Mouse (Mus musculus): ENCODE data around the gene Ifitm6.
"Not testable (repeated sequence)": the region's sequence is repeated elsewhere in the genome, so short reads cannot be mapped to it uniquely, and the experiment has no call there.

Gene Ifitm6

GRCm38 (mm10) chr7:141008312-141008761, 9.4 kb downstream of the Ifitm6 start:
- DNase-seq: peak in 1 of 2 experiments; percentile 7

DNA sequence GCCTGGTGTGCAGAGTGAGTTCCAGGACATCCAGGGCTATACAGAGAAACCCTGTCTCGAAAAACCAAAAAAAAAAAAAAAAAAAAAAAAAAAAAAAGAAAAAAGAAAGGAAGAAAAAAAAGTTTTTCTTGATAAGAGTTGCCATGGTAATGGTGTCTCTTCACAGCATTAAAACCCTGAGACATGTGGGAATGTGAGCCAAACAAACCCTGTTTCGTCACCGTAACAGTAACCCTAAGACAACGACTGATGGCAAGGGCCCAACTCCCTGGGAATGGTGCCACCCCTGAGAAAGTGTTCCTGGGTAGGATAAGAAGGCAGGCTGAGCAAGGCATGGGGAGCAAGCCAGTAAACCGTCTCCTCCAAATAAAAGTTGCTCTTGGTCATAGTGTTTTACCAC, 10.8 kb downstream of the Ifitm6 start:
- DNase-seq: no peak

GRCm38 (mm10) chr7:141006446-141006845, 11.3 kb downstream of the Ifitm6 start:
- no peak for DNase-seq

DNA sequence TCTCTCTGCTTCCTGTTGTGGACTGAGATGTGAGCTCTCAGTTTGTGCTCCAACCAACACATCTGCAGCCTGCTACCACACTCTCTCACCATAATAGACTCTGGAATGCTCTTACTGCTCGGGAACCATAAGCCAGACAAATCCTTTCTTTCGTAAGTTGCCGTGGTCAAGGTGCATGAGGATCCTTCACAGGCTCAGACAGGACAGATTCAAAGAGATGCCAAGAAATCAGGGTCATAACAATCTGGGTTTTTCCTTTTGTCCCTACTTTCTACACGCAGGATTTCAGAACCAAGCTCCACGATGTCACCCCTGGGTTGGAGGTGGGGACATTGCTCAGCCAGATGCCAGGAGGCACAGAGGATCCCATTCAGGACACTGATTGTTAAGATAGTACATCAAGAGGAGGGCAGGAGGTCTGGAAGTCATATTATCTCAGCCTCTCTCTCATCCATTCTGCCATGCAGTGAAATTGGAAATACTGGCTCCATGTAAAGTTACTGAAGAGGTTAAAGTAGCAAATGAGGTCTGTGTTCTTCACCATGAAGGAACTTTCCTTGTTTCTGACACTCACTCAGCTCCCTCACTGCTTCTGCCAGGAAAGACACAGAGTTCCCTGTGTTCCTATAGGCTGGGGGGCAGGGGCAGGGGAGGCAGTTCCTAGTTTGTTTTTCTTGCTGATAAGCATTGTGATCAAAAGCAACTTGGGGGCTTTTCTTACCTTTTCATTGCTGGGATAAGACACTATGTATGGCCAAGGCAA, 14.3 kb downstream of the Ifitm6 start:
- no peak for DNase-seq

DNA sequence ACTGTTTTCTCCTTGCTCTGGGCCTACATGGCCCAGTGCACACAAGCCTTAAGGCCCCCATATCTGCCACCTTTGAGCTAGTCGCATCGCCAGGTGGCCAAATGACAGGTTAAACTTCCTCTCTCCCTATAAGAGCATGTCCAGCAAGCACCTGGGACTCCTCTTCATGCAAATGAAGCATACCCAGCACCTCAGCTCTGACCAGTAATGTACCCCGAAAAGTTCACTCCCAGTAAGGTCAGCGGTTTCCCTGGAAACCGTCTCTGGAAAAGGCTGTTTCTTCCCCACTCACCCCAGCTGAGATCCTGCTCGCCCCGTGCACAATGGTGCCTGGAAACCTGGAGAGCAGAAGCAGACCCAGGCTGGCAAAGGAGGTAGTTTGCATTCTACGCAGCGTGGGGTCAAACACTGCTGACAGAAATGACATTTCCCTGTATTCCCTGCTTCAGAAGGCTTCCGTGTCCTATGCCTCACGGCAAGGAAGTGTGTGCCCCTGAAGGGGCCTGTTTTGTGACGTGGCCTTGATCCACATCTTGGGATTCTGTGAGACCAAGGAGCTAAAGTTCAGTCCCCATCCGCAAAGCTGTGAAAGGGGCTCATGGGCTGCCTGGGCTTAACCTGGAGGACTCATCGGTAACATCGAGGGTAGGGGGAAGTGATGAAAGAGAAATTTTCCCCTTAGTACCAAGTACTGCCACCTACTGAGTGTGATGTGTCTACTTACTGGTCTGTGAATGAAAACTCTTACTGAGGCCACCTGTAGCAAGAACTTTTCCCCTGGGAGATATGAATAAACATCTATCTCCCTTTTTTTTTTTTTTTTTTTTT, 16.6 kb downstream of the Ifitm6 start:
- no peak for DNase-seq

DNA sequence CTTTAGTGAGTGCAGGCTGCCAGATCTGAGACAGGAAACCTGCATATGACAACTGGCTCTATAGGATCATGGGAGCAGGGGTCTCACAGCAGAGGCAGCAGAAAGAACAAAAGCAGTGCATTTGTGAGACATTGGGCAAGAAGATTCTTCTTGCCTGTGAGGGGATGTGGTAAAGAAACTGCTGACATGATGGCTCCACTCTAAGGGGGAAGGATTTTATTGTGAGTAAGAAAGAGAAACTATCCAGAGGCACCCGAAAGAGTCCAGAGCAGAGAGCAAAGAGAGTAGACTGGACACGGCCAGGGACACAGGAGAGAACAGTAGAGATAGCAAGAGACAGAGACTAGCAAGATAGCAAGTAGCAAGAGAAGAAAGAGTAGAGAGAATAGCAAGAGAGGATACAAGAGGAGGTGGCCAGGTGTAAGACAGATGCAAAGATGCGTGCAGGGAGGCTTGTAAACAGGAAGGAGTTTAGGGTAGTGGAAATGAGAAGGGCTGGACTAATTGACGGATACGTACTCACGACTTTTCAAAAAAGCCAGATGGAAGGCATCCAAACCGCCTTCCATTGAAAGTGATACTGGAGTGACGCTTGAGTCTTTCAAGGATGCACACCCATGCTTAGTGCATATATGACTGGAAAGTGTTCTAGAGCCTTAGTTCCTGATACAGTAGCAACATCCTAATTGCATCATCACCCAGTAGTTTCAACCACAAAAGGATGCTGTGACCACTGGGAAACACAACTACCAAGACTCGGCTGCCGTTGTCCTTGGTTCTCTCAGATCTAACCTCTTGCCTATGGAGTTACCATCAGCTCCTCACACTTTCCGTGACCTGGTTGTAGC, 18.6 kb downstream of the Ifitm6 start:
- DNase-seq: no peak

DNA sequence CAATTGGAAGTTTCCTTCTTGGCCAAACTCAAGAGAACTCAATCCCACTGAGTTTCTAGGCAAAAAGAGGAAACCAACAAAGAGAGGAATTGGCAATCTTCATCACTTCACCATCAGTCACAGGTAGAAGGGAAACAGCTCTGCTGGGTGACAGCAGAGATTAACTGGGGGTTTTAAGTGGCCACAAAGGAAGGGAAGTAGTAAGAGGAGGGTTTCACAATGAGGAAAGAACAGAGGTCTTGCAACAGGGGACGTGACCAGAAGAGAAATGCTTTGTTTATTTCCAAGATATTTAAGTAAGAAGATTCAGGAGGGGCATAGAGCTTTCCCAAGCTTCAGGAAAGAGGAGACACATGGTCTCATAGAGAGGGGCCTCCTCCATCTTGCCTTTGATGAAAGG, 19.9 kb downstream of the Ifitm6 start:
- DNase-seq: no peak

GRCm38 (mm10) chr7:140991117-140991689, 26.5 kb downstream of the Ifitm6 start:
- no peak for DNase-seq

DNA sequence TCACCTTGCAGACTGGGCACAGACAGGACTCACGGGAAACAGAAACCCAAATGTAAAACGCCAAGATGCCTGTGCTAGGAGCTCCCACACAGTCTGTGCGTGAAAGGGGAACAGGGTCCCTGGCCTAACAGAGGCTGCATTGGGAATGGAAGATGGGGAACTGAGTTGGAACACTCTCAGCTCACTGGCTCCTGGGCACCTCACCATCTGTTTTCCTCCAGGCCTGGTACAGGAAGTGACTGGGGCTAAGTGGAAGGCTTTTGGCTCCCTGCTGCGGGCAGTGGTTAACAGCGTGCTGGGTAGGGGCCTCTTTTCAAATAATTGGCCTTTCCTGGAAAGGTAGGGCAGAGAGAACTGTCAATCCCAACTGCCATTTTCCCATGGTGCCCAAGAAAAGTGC, 27.1 kb downstream of the Ifitm6 start:
- no peak for DNase-seq

DNA sequence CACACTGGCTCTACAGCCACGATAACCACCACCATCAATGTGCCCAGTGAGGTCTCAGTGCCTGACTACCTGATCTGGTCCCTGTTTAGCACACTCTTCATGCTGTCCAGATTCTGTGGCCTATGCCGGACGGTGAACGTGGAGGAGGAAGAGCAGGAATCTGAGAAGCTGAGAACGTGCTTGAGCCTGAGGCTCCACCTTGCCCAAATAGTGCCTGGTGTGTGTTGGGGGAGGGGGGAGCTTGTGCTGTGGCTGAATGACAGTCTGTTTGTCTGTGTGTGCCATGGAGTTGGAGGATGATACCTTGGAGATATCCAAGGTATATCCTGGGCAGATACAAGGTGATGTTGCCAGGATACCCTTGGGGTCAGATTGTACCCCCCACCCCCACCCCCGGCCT, 27.5 kb downstream of the Ifitm6 start:
- no peak for DNase-seq

DNA sequence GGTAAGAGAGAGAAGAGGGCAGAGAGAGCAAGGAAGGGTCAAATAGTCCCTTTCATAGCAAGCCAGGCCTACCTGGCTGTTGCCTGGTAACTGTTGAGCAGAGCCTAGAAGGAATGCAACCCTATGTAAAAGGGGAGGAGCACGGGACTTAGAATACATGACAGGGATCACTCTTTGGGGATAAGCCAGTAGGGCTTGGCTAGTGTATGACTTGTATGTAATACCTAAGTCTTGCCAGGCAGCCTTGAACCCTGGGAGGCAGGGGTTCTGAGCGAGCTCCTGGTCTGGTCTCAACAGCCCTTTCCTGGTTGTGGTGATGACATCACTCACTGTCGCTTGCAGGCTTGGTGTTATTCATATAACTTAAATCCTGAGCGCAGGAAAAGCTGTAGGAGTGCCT, 28.7 kb downstream of the Ifitm6 start:
- DNase-seq: no peak

DNA sequence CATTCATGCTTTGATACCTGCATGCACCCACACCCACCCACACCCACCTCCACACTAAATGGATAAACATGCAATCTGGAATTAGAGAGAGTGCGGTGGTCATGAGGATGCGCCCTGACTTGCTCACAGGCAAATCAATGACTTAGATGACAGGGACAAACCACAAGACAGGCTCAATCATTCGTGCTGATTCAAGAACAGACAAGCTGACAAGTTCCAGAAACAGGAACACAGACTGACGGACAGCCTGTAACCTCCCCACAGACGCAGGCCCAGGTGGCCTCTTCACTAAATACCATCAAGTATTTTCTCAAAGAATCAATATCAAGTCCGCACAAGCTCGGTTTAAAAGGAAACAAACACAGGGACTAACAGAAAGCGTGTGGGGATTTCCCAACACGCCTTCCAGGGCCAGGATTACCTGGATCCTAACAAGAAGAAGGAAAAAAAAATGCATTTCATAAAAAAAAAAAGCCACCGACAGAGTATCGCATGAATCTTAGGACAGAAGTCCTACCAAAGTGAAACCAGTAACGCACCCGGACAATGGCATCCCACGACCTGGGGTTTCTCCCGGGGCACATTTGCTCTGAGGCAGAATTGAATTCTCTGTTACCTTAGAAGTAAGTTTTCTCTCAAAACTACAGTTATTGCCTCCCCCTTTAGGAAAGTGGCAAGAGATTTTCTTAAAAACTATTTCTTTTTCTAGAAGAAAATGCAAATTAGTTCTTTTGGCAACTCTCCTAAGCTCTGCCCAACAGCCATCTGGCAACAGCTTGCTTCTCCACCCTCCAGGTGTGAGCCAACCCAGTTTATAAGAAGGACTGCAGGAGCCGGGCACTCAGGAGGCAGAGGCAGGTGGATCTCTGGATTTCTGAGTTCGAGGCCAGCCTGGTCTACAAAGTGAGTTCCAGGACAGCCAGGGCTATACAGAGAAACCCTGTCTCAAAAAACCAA, 30.3 kb downstream of the Ifitm6 start:
- DNase-seq: no peak

GRCm38 (mm10) chr7:140982971-140983370, 34.8 kb downstream of the Ifitm6 start:
- no peak for DNase-seq

DNA sequence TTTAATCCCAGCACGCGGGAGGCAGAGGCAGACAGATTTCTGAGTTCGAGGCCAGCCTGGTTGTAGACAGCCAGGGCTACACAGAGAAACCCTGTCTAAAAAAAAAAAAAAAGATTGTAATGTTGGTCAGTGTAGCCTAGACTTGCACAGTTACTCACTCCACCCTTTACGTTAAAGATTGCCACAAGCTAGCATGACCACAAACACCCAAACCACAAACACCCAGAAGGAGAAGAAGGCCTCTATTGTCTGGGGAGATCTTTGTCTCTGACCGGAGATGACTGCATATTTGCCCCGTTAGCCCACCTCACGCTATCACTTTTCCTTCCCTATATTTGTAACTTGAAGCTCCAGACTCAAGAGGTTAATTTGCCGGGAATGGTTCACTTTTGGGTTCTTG, 36.0 kb downstream of the Ifitm6 start:
- no peak for DNase-seq

DNA sequence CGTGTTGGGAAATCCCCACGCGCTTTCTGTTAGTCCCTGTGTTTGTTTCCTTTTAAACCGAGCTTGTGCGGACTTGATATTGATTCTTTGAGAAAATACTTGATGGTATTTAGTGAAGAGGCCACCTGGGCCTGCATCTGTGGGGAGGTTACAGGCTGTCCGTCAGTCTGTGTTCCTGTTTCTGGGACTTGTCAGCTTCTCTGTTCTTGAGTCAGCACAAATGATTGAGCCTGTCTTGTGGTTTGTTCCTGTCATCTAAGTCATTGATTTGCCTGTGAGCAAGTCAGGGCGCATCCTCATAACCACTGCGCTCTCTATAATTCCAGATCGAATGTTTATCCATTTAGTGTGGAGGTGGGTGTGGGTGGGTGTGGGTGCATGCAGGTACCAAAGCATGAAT, 41.0 kb downstream of the Ifitm6 start:
- not testable (repeated sequence) for DNase-seq

GRCm38 (mm10) chr7:140975465-140975864, 42.3 kb downstream of the Ifitm6 start:
- no peak for DNase-seq

DNA sequence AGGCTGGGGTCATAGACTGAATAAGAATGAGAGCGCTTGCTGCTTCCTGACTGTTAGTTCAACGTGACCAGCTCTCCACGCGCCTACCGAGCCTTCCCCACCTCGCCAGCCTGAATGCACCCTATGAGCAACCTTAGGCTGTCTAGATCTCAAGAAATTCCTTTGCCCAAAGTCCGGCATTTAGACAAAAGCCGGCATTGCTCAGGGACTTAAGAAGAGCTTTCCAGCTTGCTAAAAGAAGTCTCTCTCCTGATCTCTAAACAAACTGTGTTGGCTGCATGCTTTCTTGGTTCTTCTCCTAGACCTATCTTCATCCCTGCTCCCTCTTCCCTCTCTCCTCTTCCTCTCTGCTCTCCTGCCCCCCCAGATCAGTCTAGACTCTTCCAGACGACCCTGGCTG, 42.8 kb downstream of the Ifitm6 start:
- DNase-seq: no peak

DNA sequence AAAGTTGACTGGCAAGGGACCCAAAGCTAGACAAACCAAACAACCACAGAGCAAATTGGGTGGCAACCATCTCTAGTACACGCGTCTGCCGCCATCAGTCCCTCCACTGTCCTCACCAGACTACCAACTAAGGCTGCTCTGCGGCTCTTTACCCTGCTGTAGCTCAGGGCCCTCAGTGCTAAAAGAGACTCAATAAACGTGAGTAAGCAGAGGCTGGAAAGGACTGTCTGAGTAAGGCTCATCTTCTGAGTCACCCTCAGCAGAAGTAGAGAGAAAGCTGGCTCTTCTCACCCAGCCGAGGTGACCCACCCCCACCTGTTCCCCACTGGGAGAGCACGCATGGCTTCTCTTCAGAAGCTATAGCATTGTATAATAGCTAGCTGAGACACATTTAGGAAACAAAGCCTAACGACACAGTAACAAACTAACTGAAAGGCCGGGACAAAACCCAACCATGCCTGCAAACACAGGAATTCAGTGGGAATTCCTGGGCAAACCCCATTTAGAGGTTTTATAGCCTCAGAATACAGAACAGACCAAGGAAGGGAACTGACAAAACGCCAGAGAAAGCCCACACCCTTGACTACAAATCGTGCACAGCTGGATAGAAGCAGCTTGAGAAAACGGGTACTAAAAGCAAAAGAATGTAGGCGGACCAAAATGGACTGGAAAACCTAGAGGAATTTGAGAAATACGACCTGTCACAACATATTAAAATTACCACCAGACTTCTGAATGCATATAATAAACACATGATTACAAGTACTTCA, 44.1 kb downstream of the Ifitm6 start:
- no peak for DNase-seq

DNA sequence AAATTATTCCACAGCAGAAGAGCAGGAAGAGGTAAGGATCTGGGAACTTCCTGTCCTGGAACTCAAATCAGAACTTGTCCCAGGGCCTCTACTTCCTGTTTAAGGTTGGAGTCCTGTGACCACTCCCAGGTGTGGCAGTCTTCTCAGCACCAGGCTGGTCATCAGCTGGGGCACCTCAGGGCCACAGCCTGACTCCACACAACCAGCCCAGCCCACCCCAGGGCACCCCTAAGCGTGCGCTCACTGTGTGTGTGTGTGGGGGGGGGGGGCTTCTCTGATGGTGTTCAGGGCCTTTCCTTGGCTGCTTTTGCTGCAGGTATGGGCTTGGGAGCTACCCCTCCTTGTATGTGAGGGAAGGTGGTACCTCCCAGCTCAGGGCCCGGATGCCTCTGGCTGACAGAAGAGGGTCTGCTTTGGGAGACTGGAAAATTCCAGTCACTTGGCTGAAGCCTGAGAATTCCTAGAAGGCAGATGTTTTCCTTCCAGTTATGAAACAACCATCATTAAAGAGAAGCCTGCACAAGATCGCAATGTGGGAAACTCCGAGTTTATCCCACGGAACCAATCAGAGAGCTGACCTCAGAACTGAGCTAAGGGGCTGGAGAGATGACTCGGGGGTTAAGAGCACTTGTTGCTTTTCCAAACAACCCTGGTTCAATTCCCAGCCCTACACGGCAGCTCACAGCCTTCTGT, 46.1 kb downstream of the Ifitm6 start:
- no peak for DNase-seq

GRCm38 (mm10) chr7:140970931-140971330, 46.8 kb downstream of the Ifitm6 start:
- DNase-seq: no peak

Measured in cerebellum, postnatal 36 days (tissue).